Mouse (Mus musculus) forebrain, embryonic 10.5 days (tissue): Measurements from ENCODE around the gene Cpne2. TPM values are rescaled to one million over a fixed set of nuclear protein-coding genes. Genes with fewer than 3 reads are reported as not detected.
A peak's percentile ranks its signal among the peaks of the same experiment; 100 is the strongest.

ENCODE experiments used
- DNase-seq: peaks from one replicate; pipeline ENCODE4 v3.0.0-alpha.2; 2017; ENCODE audit warnings: low spot score; ENCODE audit errors: extremely low spot score
- H3K27ac ChIP-seq: fragments of 300-500 bp; sonication (generic); 2 replicates; pipeline ENCODE4 v1.5.1; 2016; ENCODE audit warnings: mild to moderate bottlenecking
- H3K27me3 ChIP-seq: fragments of 300-500 bp; sonication (generic); 2 replicates; pipeline ENCODE4 v1.6.1; 2016; ENCODE audit warnings: mild to moderate bottlenecking; ENCODE audit not compliant: poor library complexity, severe bottlenecking
- H3K36me3 ChIP-seq: fragments of 300-500 bp; sonication (generic); replicated peaks from 2 replicates; pipeline ENCODE4 v1.6.1; 2016; ENCODE audit warnings: mild to moderate bottlenecking, moderate library complexity
- H3K4me1 ChIP-seq: fragments of 300-500 bp; sonication (generic); 2 replicates; pipeline ENCODE4 v1.6.1; 2016
- H3K4me3 ChIP-seq: fragments of 300-500 bp; sonication (generic); 2 replicates; pipeline ENCODE4 v1.5.1; 2016; ENCODE audit warnings: mild to moderate bottlenecking, moderate library complexity
- H3K9me3 ChIP-seq: fragments of 300-500 bp; sonication (generic); 2 replicates; pipeline ENCODE4 v1.6.1; 2016; ENCODE audit warnings: mild to moderate bottlenecking, moderate library complexity
- WGBS: fragments of 180-500 bp; shearing (Covaris S2); methylation state at CpG from one replicate; pipeline ENCODE4 v1.1.7; 2016; 5-methylcytosine and 5-hydroxymethylcytosine counted together
- polyA plus RNA-seq: library from polyadenylated mRNA; unstranded; fragments of >200 nt; fragmentation: Nextera tagmentation; extraction: Ambion mirVana; gene quantifications from 2 replicates; pipeline ENCODE4 v1.2.1, GENCODE M21; 2016

Cpne2 gene
- 16.2 and 16.3 TPM in 2 replicates for polyA plus RNA-seq

DNA sequence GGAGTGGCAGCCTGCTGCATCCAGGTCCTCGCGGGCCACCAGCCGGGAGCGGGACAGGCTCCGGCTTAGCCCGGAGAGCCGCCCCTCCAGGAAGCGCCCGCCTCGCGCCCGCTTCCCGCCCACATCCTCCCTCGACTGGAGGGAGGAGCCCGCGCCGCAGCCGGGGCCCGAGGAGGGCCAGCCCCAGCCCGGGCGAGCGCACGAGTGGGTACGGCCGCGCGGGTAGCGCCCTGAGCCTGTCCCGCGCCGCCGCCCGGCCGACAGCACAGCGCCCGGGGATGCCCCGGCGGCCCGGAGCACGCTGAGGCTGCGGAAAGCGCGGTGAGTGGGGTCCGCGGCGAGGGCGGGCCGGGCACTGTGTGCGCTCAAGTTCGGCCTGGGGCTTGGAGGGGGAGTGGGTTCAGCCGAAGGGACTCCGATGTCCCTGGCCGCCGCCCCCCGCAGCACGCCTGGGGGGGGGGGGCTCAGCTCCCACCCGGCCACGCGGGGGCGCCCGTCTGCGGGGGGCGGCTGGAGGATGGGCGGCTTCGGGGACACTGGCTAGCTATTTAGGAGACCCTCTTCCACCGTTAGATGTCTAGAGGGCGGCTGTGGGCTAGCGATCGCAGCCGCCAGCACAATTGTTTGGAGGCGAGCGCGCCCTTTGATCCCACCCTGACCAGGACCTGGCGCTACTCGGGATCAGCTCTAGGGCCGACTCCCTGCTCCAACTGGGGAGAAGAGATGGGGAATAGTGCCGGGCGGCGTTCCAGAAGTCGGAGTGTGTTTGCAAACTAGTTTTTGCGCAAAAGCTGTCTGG lies at the start of gene Cpne2:
Gene Cpne2, plus strand, starts transcription at position 118 of the 799 bp plus-strand sequence.
- Histone ChIP-seq H3K27ac (peak within 1 kb of the TSS; percentile 91), H3K36me3 (no peaks in the 10 kb centered on the region), H3K9me3 (no peaks in the 10 kb centered on the region), H3K4me1 (peaks cover 43% of the 10 kb centered on the region), H3K4me3 (peak within 1 kb of the TSS; percentile 73), H3K27me3 (peaks cover 66% of the 10 kb centered on the region)
- DNase-seq, result peak; percentile 66
- under 1% methylated on average over 76 of the region's 81 CpGs for WGBS

DNA sequence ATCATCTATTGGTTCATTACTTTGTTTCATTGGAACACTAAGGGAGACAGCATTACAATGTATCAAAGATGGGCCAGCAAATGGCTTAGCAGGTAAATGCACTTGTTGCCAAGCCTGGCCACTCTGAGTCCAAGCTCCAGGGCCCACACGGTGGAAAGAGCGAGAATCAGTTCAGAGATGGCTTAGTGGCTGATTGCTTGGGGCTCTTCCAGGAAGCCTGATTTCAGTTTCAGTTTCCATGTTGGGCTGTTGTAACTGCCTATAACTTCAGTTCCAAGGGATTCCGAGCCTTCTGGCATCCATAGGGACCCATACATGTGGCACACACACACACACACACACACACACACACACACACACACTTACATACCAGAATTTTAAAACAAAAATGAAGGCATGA lies 47.5 kb upstream of the Cpne2 start:
- no peaks in the 10 kb centered on the region for H3K36me3 ChIP-seq
- peaks cover 3% of the 10 kb centered on the region; the same call in 1 of the 2 replicates for H3K4me1 ChIP-seq
- H3K27ac ChIP-seq, result no peak overlapping the region
- no peaks in the 10 kb centered on the region for H3K9me3 ChIP-seq
- no peaks in the 10 kb centered on the region for H3K27me3 ChIP-seq
- WGBS, result 76% methylated on average over 3 of the region's 3 CpGs
- DNase-seq, result no peak
- H3K4me3 ChIP-seq, result no peak overlapping the region

DNA sequence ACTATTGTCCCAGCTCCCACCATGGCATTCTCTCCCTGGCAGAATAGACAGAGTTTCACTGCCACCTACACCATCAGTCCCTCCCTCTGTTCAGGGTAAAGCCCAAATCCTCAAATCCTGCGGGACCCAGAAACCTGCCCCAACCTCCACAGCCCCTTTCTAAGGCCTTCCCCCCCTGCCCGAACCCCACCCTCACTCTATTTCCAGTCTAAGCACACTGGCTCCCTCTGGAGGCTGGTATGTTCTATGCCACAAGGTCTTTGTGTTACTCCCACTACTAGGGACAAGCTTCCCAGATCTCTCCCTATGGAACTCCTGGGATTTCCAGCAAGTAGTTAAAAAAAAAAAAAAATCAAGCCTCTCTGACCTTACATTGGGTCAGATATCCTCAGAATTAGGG lies 46.9 kb upstream of the Cpne2 start:
- Histone ChIP-seq H3K27me3 (no peaks in the 10 kb centered on the region), H3K36me3 (no peaks in the 10 kb centered on the region), H3K9me3 (no peaks in the 10 kb centered on the region), H3K4me3 (no peak overlapping the region), H3K4me1 (peaks cover 3% of the 10 kb centered on the region; the same call in 1 of the 2 replicates), H3K27ac (no peak overlapping the region)
- DNase-seq, result peak; percentile 29
- WGBS, result 19% methylated on average over 2 of the region's 2 CpGs

DNA sequence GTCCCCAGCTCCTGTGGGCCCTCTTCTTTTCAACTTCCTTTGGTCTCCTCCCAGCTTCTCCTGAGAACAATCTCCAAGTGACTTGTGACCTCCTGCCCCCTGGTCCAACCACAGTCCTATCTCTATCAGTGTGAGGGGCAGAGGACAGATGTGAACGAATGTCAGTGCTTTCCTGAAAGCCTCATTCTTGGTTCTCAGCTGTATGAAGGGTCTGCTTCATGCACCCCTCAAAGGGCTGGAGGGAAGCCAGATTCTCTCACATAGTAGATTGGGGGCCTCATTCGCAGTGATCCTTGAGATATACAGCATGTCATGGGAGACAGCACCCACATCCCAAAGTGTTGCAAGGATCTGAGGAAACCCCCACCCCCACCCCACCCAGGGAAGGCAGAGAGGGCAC lies 44.8 kb upstream of the Cpne2 start:
- peaks cover 16% of the 10 kb centered on the region for H3K4me1 ChIP-seq
- WGBS, result 71% methylated on average over 2 of the region's 2 CpGs
- H3K27ac ChIP-seq, result no peak overlapping the region

DNA sequence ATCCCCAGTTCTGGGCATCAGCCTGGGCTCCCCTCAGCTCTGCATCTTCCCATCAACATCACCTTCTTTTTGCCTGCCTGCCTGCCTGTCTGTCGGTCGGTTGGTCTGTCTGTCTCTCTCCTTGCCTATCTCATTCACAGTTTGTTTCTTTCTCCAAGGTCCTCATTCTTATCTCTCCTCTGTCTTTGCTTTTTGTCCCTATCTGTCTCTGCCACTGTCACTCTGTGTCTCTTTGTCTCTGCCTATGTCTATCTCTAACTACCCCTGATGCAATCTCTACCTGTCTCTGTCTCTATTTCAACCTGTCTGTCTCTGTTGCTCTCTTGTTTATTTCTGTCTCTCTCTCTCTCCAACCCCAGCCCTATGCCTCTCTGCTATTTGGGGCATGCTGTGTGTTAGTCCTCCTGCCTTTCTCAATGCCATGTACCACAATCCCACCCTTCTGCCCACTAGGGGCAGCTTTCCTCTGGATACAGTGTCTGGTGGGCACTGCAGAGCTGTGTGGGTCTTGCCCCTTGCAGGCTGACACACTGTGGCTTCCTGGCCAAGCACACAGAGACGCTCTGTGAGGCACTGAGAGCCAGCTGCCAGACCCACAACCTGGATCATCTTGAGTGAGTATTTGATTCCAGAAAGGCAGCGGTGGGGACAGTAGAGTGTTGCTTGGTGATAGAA lies 42.8 kb upstream of the Cpne2 start:
- DNase-seq, result no peak
- H3K4me1 ChIP-seq, result peaks cover 16% of the 10 kb centered on the region
- WGBS, result 79% methylated on average over 4 of the region's 4 CpGs
- H3K9me3 ChIP-seq, result no peaks in the 10 kb centered on the region
- H3K36me3 ChIP-seq, result no peaks in the 10 kb centered on the region
- no peak overlapping the region for H3K27ac ChIP-seq
- no peaks in the 10 kb centered on the region; the same call in 1 of the 2 replicates for H3K27me3 ChIP-seq
- H3K4me3 ChIP-seq, result no peak overlapping the region

More for the DNA sequence above, 44.8 kb upstream of the Cpne2 start:
- Histone ChIP-seq H3K4me3 (no peak overlapping the region), H3K9me3 (no peaks in the 10 kb centered on the region), H3K36me3 (no peaks in the 10 kb centered on the region), H3K27me3 (no peaks in the 10 kb centered on the region; the same call in 1 of the 2 replicates)
- DNase-seq, result no peak

GRCm38 (mm10) chr8:94492021-94492681 lies 40.6 kb upstream of the Cpne2 start:
- no peaks in the 10 kb centered on the region for H3K9me3 ChIP-seq
- 6% methylated on average over 15 of the region's 15 CpGs for WGBS
- peak overlapping the region; percentile 83 for H3K27ac ChIP-seq

GRCm38 (mm10) chr8:94493240-94493639 lies 39.5 kb upstream of the Cpne2 start:
- no peak overlapping the region for H3K27ac ChIP-seq
- peaks cover 12% of the 10 kb centered on the region for H3K4me1 ChIP-seq
- WGBS, result 45% methylated on average over 1 of the region's 1 CpGs
- no peak for DNase-seq
- no peak overlapping the region for H3K4me3 ChIP-seq
- H3K9me3 ChIP-seq, result no peaks in the 10 kb centered on the region
- no peaks in the 10 kb centered on the region for H3K36me3 ChIP-seq
- H3K27me3 ChIP-seq, result no peaks in the 10 kb centered on the region; the same call in 1 of the 2 replicates

More at GRCm38 (mm10) chr8:94492021-94492681, 40.6 kb upstream of the Cpne2 start:
- peak; percentile 87 for DNase-seq
- Histone ChIP-seq H3K36me3 (no peaks in the 10 kb centered on the region), H3K4me3 (peak overlapping the region; percentile 50), H3K27me3 (no peaks in the 10 kb centered on the region; the same call in 1 of the 2 replicates), H3K4me1 (peaks cover 12% of the 10 kb centered on the region)

- H3K27ac ChIP-seq, result no peak overlapping the region
- no peaks in the 10 kb centered on the region for H3K36me3 ChIP-seq
- DNase-seq, result no peak
- no peaks in the 10 kb centered on the region for H3K27me3 ChIP-seq
- peaks cover 11% of the 10 kb centered on the region for H3K4me1 ChIP-seq
- no peaks in the 10 kb centered on the region for H3K9me3 ChIP-seq
- no peak overlapping the region for H3K4me3 ChIP-seq
- 73% methylated on average over 5 of the region's 5 CpGs for WGBS
Measured at GRCm38 (mm10) chr8:94515430-94516208, 17.2 kb upstream of the Cpne2 start.

DNA sequence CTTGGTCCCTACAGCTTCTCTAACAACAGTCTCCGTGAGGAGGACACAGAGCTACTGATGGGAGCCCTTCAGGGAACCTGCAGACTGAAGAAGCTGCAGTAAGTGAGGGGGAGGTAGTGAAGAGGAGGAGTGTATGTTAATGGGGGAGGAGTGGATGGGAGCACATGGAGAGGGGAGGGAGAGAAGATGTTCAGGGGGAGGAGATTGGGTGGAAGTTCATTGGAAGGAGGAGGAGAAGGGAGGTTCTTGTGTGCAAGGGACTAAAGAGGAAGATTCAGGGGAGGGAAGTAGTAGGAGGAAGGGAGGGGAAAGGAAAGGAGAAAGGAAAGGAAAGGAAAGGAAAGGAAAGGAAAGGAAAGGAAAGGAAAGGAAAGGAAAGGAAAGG lies 16.6 kb upstream of the Cpne2 start:
- no peaks in the 10 kb centered on the region for H3K27me3 ChIP-seq
- H3K9me3 ChIP-seq, result no peaks in the 10 kb centered on the region
- H3K4me3 ChIP-seq, result no peak overlapping the region
- WGBS, result 41% methylated on average over 1 of the region's 1 CpGs
- no peak overlapping the region for H3K27ac ChIP-seq
- H3K4me1 ChIP-seq, result peaks cover 11% of the 10 kb centered on the region
- H3K36me3 ChIP-seq, result no peaks in the 10 kb centered on the region
- no peak for DNase-seq

DNA sequence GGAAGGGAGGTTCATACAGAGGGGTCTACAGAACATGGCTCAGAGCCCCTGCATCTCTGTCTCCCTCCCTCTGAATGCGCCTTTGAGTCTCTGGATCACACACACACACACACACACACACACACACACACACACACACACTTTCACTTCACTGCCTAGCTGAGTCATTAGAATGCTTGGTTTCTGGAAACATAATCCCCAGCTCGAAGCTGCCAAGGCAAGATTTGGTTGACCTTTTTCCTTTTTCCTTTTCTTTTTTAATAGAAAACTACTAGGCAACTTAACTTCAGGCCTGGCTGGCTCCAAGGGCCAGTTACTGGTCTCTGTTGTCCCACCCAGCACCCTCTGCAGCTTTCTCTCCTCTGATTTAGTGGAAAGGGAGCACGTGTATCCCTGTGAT lies 16.0 kb upstream of the Cpne2 start:
- WGBS, result 77% methylated on average over 3 of the region's 3 CpGs

GRCm38 (mm10) chr8:94518331-94518730 lies 14.5 kb upstream of the Cpne2 start:
- no peak overlapping the region for H3K4me3 ChIP-seq
- peaks cover 11% of the 10 kb centered on the region for H3K4me1 ChIP-seq
- H3K27ac ChIP-seq, result no peak overlapping the region
- H3K9me3 ChIP-seq, result no peaks in the 10 kb centered on the region
- 83% methylated on average over 10 of the region's 10 CpGs for WGBS
- DNase-seq, result no peak
- no peaks in the 10 kb centered on the region for H3K27me3 ChIP-seq
- no peaks in the 10 kb centered on the region for H3K36me3 ChIP-seq

More for the DNA sequence above, 16.0 kb upstream of the Cpne2 start:
- no peaks in the 10 kb centered on the region for H3K36me3 ChIP-seq
- no peak for DNase-seq
- no peak overlapping the region for H3K4me3 ChIP-seq
- no peak overlapping the region for H3K27ac ChIP-seq
- H3K4me1 ChIP-seq, result peaks cover 11% of the 10 kb centered on the region
- no peaks in the 10 kb centered on the region for H3K27me3 ChIP-seq
- no peaks in the 10 kb centered on the region for H3K9me3 ChIP-seq

- H3K27ac ChIP-seq, result no peak overlapping the region
- peaks cover 11% of the 10 kb centered on the region for H3K4me1 ChIP-seq
- H3K4me3 ChIP-seq, result no peak overlapping the region
- 90% methylated on average over 5 of the region's 5 CpGs for WGBS
- no peaks in the 10 kb centered on the region for H3K9me3 ChIP-seq
- no peaks in the 10 kb centered on the region for H3K27me3 ChIP-seq
- no peaks in the 10 kb centered on the region for H3K36me3 ChIP-seq
- no peak for DNase-seq
Measured at GRCm38 (mm10) chr8:94519021-94519420, 13.8 kb upstream of the Cpne2 start.
